Mouse (Mus musculus): Measurements from ENCODE around the gene Anks1. TPM values are rescaled to one million over a fixed set of nuclear protein-coding genes. Genes with fewer than 3 reads are reported as not detected.

Gene Anks1
- polyA plus RNA-seq, 1 experiment from 2014 or later: 23.7 TPM

- 81% methylated on average over 17 of the region's 17 CpGs for WGBS
- DNase-seq (ENCODE audit: low spot score, missing footprints) (no peak), ATAC-seq (ENCODE audit: low FRiP score) (no peak)
- H3K4me3 ChIP-seq (ENCODE audit: low read depth, low read length): no peak overlapping the region
- no peak overlapping the region for H3K4me2 ChIP-seq
- H3K27ac ChIP-seq (ENCODE audit: low read depth, low read length): no peak overlapping the region
- H3K9ac ChIP-seq (ENCODE audit: low read length): no peak overlapping the region
- H3K4me1 ChIP-seq (ENCODE audit: control insufficient read depth, insufficient read depth, low read length): peaks cover 34% of the 10 kb centered on the region
- no peaks in the 10 kb centered on the region for H3K9me3 ChIP-seq (ENCODE audit: control insufficient read depth, low read length)
- no peaks in the 10 kb centered on the region for H3K36me3 ChIP-seq (ENCODE audit: control insufficient read depth, insufficient read depth, low read length)
- no peaks in the 10 kb centered on the region for H3K27me3 ChIP-seq (ENCODE audit: control insufficient read depth, insufficient read depth, low read length)
These were observed 106.1 kb downstream of the Anks1 start for GRCm38 (mm10) chr17:28015068-28015730.

- Histone ChIP-seq H3K9me3 (ENCODE audit: control insufficient read depth, low read length) (no peaks in the 10 kb centered on the region), H3K4me1 (ENCODE audit: control insufficient read depth, insufficient read depth, low read length) (peaks cover 34% of the 10 kb centered on the region), H3K27me3 (ENCODE audit: control insufficient read depth, insufficient read depth, low read length) (no peaks in the 10 kb centered on the region), H3K9ac (ENCODE audit: low read length) (no peak overlapping the region), H3K27ac (ENCODE audit: low read depth, low read length) (no peak overlapping the region; the same call in 1 of the 2 replicates), H3K4me2 (no peak overlapping the region), H3K4me3 (ENCODE audit: low read depth, low read length) (no peak overlapping the region), H3K36me3 (ENCODE audit: control insufficient read depth, insufficient read depth, low read length) (no peaks in the 10 kb centered on the region)
- DNase-seq (ENCODE audit: low spot score, missing footprints) (no peak), ATAC-seq (ENCODE audit: low FRiP score) (no peak)
- 88% methylated on average over 8 of the region's 8 CpGs for WGBS
These were observed 107.1 kb downstream of the Anks1 start for GRCm38 (mm10) chr17:28016056-28016797.

GRCm38 (mm10) chr17:28018344-28018743 is 109.2 kb downstream of the Anks1 start:
- H3K9me3 ChIP-seq (ENCODE audit: control insufficient read depth, low read length): no peaks in the 10 kb centered on the region
- peak overlapping the region; percentile 28; the same call in 1 of the 2 replicates for H3K27ac ChIP-seq (ENCODE audit: low read depth, low read length)
- H3K36me3 ChIP-seq (ENCODE audit: control insufficient read depth, insufficient read depth, low read length): no peaks in the 10 kb centered on the region
- no peak for DNase-seq (ENCODE audit: low spot score, missing footprints)
- no peak overlapping the region for H3K4me2 ChIP-seq
- peaks cover 29% of the 10 kb centered on the region for H3K4me1 ChIP-seq (ENCODE audit: control insufficient read depth, insufficient read depth, low read length)
- WGBS: 38% methylated on average over 6 of the region's 6 CpGs
- H3K9ac ChIP-seq (ENCODE audit: low read length): peak overlapping the region; percentile 9
- ATAC-seq (ENCODE audit: low FRiP score): peak; percentile 81
- H3K27me3 ChIP-seq (ENCODE audit: control insufficient read depth, insufficient read depth, low read length): no peaks in the 10 kb centered on the region
- no peak overlapping the region for H3K4me3 ChIP-seq (ENCODE audit: low read depth, low read length)

GRCm38 (mm10) chr17:28018776-28019175 is 109.7 kb downstream of the Anks1 start:
- peaks cover 25% of the 10 kb centered on the region for H3K4me1 ChIP-seq (ENCODE audit: control insufficient read depth, insufficient read depth, low read length)
- DNase-seq (ENCODE audit: low spot score, missing footprints) (no peak), ATAC-seq (ENCODE audit: low FRiP score) (peak; percentile 25; the same call in 1 of the 2 replicates)
- no peak overlapping the region for H3K4me2 ChIP-seq
- 46% methylated on average over 11 of the region's 11 CpGs for WGBS
- H3K27ac ChIP-seq (ENCODE audit: low read depth, low read length): no peak overlapping the region; the same call in 1 of the 2 replicates
- H3K9me3 ChIP-seq (ENCODE audit: control insufficient read depth, low read length): no peaks in the 10 kb centered on the region
- no peaks in the 10 kb centered on the region for H3K36me3 ChIP-seq (ENCODE audit: control insufficient read depth, insufficient read depth, low read length)
- no peak overlapping the region for H3K4me3 ChIP-seq (ENCODE audit: low read depth, low read length)
- H3K9ac ChIP-seq (ENCODE audit: low read length): peak overlapping the region; percentile 9
- no peaks in the 10 kb centered on the region for H3K27me3 ChIP-seq (ENCODE audit: control insufficient read depth, insufficient read depth, low read length)

GRCm38 (mm10) chr17:28019785-28020696 is 110.9 kb downstream of the Anks1 start:
- Histone ChIP-seq H3K9me3 (ENCODE audit: control insufficient read depth, low read length) (no peaks in the 10 kb centered on the region), H3K27me3 (ENCODE audit: control insufficient read depth, insufficient read depth, low read length) (no peaks in the 10 kb centered on the region), H3K9ac (ENCODE audit: low read length) (no peak overlapping the region), H3K36me3 (ENCODE audit: control insufficient read depth, insufficient read depth, low read length) (no peaks in the 10 kb centered on the region), H3K27ac (ENCODE audit: low read depth, low read length) (no peak overlapping the region), H3K4me3 (ENCODE audit: low read depth, low read length) (no peak overlapping the region), H3K4me2 (no peak overlapping the region), H3K4me1 (ENCODE audit: control insufficient read depth, insufficient read depth, low read length) (peaks cover 25% of the 10 kb centered on the region)
- DNase-seq (ENCODE audit: low spot score, missing footprints): no peak
- ATAC-seq (ENCODE audit: low FRiP score): no peak
- 79% methylated on average over 21 of the region's 21 CpGs for WGBS

GRCm38 (mm10) chr17:28021911-28022310 is 112.8 kb downstream of the Anks1 start:
- H3K4me3 ChIP-seq (ENCODE audit: low read depth, low read length): no peak overlapping the region
- H3K4me1 ChIP-seq (ENCODE audit: control insufficient read depth, insufficient read depth, low read length): peaks cover 25% of the 10 kb centered on the region
- ATAC-seq (ENCODE audit: low FRiP score): no peak
- no peaks in the 10 kb centered on the region for H3K27me3 ChIP-seq (ENCODE audit: control insufficient read depth, insufficient read depth, low read length)
- no peak overlapping the region for H3K27ac ChIP-seq (ENCODE audit: low read depth, low read length)
- H3K4me2 ChIP-seq: no peak overlapping the region
- WGBS: 64% methylated on average over 10 of the region's 10 CpGs
- H3K9ac ChIP-seq (ENCODE audit: low read length): no peak overlapping the region
- no peaks in the 10 kb centered on the region for H3K36me3 ChIP-seq (ENCODE audit: control insufficient read depth, insufficient read depth, low read length)
- no peak for DNase-seq (ENCODE audit: low spot score, missing footprints)
- H3K9me3 ChIP-seq (ENCODE audit: control insufficient read depth, low read length): no peaks in the 10 kb centered on the region

- Histone ChIP-seq H3K9ac (ENCODE audit: low read length) (no peak overlapping the region), H3K27ac (ENCODE audit: low read depth, low read length) (no peak overlapping the region)
- no peak for DNase-seq (ENCODE audit: low spot score, missing footprints)
These were observed 113.9 kb downstream of the Anks1 start for GRCm38 (mm10) chr17:28022854-28023655.

GRCm38 (mm10) chr17:28025541-28025961 is 116.4 kb downstream of the Anks1 start:
- Histone ChIP-seq H3K4me2 (no peak overlapping the region), H3K27ac (ENCODE audit: low read depth, low read length) (no peak overlapping the region), H3K27me3 (ENCODE audit: control insufficient read depth, insufficient read depth, low read length) (no peaks in the 10 kb centered on the region), H3K9me3 (ENCODE audit: control insufficient read depth, low read length) (no peaks in the 10 kb centered on the region), H3K36me3 (ENCODE audit: control insufficient read depth, insufficient read depth, low read length) (no peaks in the 10 kb centered on the region), H3K4me3 (ENCODE audit: low read depth, low read length) (no peak overlapping the region), H3K4me1 (ENCODE audit: control insufficient read depth, insufficient read depth, low read length) (no peaks in the 10 kb centered on the region), H3K9ac (ENCODE audit: low read length) (no peak overlapping the region)
- DNase-seq (ENCODE audit: low spot score, missing footprints) (no peak), ATAC-seq (ENCODE audit: low FRiP score) (no peak)
- 89% methylated on average over 5 of the region's 5 CpGs for WGBS

More at GRCm38 (mm10) chr17:28022854-28023655, 113.9 kb downstream of the Anks1 start:
- no peak for ATAC-seq (ENCODE audit: low FRiP score)
- Histone ChIP-seq H3K27me3 (ENCODE audit: control insufficient read depth, insufficient read depth, low read length) (no peaks in the 10 kb centered on the region), H3K9me3 (ENCODE audit: control insufficient read depth, low read length) (no peaks in the 10 kb centered on the region), H3K4me3 (ENCODE audit: low read depth, low read length) (no peak overlapping the region), H3K4me2 (no peak overlapping the region), H3K36me3 (ENCODE audit: control insufficient read depth, insufficient read depth, low read length) (no peaks in the 10 kb centered on the region), H3K4me1 (ENCODE audit: control insufficient read depth, insufficient read depth, low read length) (peaks cover 16% of the 10 kb centered on the region)
- 87% methylated on average over 22 of the region's 22 CpGs for WGBS

Measured in midbrain, embryonic 11.5 days (tissue).